Mouse (Mus musculus): ENCODE data around the gene 4930452B06Rik. TPM values are rescaled to one million over a fixed set of nuclear protein-coding genes. Genes with fewer than 3 reads are reported as not detected.

The 4930452B06Rik gene
- polyA plus RNA-seq, 1 experiment from 2014 or later: 14.0 TPM

DNA sequence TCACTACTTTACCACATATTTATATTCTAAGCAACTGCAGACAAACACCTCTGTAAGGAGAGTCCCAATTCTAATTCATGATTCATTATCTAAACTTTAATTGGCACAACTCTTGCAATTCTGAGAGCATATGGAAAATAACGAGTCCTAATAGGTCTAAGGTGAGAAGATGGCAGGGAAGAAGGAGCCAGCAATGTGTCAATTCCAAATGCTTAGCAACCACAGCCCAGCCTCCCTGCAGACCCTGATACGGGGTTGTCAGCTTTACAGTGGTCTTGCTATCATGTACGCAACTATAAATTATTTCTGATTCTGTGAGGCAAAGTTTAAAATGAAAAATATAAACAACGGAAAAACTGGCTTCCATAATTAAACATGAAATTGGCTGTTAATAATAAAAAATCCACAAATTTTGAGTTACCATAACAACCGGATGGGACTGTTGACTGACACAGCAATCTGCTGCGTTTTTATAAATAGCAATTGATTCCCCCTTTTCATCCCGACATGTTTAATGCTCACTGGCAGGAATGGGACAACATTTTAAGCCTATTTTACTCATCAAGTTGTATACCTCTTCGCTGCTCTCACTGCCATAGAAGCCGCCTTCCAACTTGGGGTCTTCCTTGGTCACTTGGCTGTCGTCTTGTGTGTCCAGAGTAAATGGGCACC, 155.6 kb downstream of the 4930452B06Rik start:
- H3K27me3 ChIP-seq (ENCODE audit: insufficient read depth, poor library complexity, severe bottlenecking): no peaks in the 10 kb centered on the region
- no peak overlapping the region for H3K4me3 ChIP-seq
- no peak overlapping the region for H3K27ac ChIP-seq
- no peaks in the 10 kb centered on the region for H3K36me3 ChIP-seq
- DNase-seq (ENCODE audit: low spot score): no peak
- WGBS: 90% methylated on average over 10 of the region's 10 CpGs
- H3K4me1 ChIP-seq: no peaks in the 10 kb centered on the region
- H3K9me3 ChIP-seq: no peaks in the 10 kb centered on the region

DNA sequence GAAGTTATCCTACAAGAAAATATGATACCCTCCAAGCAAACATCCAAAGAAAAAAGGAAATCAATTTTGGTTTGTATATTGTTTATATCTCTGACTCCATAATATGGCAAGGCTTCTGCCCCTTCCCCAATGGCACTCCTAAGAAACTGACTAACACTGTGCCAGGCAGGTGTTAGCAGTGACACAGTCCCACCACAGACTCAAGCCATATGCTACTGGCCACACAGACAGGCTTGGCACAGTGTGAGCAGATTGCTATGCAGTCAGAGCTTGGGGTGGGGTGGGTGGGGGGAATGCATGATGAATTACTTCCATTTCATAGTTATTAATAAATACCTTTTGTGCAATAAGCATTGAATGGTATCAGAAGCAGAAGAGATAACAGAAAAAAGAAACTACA, 157.4 kb downstream of the 4930452B06Rik start:
- Histone ChIP-seq H3K4me1 (no peaks in the 10 kb centered on the region), H3K4me3 (no peak overlapping the region), H3K9me3 (no peaks in the 10 kb centered on the region), H3K27ac (no peak overlapping the region), H3K27me3 (ENCODE audit: insufficient read depth, poor library complexity, severe bottlenecking) (no peaks in the 10 kb centered on the region), H3K36me3 (no peaks in the 10 kb centered on the region)
- DNase-seq (ENCODE audit: low spot score): no peak

DNA sequence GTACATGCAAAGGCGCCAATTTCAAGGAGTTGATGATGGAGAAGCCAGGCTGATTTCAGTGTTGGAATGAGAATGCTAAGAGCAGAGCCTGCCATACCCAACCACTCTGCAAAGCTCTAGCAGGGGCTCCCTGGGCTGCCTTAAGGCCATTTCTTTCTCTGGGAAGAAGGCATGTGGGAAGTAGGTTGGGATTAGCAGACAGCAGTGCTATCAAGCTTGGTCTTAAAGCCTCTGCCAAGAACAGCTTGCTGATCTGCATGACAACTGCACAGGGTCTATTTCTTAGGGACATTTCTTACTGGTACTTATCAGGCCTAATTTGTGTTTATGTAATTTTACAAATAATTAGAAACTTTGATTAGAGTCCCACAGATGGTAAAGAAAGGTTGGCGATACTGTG, 161.8 kb downstream of the 4930452B06Rik start:
- no peak overlapping the region for H3K27ac ChIP-seq
- no peaks in the 10 kb centered on the region for H3K36me3 ChIP-seq
- H3K4me3 ChIP-seq: no peak overlapping the region
- DNase-seq (ENCODE audit: low spot score): no peak
- H3K9me3 ChIP-seq: no peaks in the 10 kb centered on the region
- H3K4me1 ChIP-seq: no peaks in the 10 kb centered on the region
- 78% methylated on average over 2 of the region's 2 CpGs for WGBS
- H3K27me3 ChIP-seq (ENCODE audit: insufficient read depth, poor library complexity, severe bottlenecking): no peaks in the 10 kb centered on the region

DNA sequence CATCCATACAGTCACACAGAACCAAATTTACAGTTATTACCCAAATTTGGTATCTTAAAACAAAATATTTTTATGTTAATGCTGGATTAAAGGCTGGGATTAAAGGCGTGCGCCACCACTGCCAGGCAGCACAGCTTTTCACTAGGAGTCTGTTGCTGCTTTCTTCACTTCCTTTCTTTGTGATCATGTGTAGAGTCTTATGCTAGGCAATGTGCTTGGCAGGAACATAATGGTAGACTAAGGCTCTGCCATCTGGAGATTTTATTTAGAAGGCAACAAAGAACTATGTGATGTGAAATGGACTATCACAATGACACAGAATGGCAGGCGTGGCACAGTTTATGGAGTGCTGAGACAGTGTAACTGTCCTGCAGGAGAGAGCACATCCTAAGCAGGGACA, 162.7 kb downstream of the 4930452B06Rik start:
- no peaks in the 10 kb centered on the region for H3K4me1 ChIP-seq
- no peaks in the 10 kb centered on the region for H3K36me3 ChIP-seq
- no peak overlapping the region for H3K27ac ChIP-seq
- H3K4me3 ChIP-seq: no peak overlapping the region
- 92% methylated on average over 3 of the region's 3 CpGs for WGBS
- no peak for DNase-seq (ENCODE audit: low spot score)
- H3K27me3 ChIP-seq (ENCODE audit: insufficient read depth, poor library complexity, severe bottlenecking): no peaks in the 10 kb centered on the region
- H3K9me3 ChIP-seq: no peaks in the 10 kb centered on the region

DNA sequence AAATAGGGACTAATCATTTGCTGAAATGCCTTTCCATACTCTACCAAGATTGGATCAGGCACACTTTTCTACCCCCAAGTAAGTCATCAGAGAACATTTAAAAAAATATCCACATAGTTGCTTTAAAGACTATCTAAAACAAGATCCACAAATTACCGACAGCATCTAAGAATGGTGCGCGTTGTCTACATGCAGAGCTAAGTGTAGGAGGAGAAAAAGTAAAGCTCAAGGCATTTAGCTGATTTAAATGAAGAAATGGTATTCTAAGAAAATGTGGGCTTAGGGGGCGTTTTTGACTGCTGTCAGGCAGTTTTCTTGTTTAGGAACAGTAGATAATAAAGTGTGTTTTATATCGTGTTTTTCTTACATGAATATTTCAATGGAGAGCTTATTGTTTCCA, 163.5 kb downstream of the 4930452B06Rik start:
- Histone ChIP-seq H3K36me3 (no peaks in the 10 kb centered on the region), H3K27ac (no peak overlapping the region), H3K27me3 (ENCODE audit: insufficient read depth, poor library complexity, severe bottlenecking) (no peaks in the 10 kb centered on the region), H3K4me3 (no peak overlapping the region), H3K9me3 (no peaks in the 10 kb centered on the region), H3K4me1 (no peaks in the 10 kb centered on the region)
- WGBS: 92% methylated on average over 5 of the region's 5 CpGs
- DNase-seq (ENCODE audit: low spot score): no peak

DNA sequence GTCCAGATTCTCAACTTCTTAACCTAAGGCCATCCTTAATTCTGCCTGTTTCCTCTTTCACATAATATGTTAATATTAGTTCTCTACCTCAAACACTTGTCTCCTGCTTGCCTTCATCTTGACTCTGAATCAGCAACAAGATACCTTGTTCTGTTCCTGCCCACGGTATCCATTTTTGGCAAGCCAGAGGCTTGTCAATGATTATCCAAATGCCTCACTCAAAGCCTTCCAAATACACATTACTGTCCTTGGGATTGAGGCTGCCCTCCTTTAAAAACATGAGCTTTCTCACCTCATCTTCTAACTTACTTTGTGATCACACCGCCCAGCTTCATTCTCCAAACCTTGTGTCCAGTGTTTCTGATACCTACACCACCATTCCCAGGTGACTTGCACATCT, 170.3 kb downstream of the 4930452B06Rik start:
- Histone ChIP-seq H3K9me3 (no peaks in the 10 kb centered on the region), H3K27me3 (ENCODE audit: insufficient read depth, poor library complexity, severe bottlenecking) (no peaks in the 10 kb centered on the region), H3K4me1 (no peaks in the 10 kb centered on the region), H3K27ac (no peak overlapping the region), H3K4me3 (no peak overlapping the region), H3K36me3 (no peaks in the 10 kb centered on the region)
- DNase-seq (ENCODE audit: low spot score): no peak
- WGBS: 91% methylated on average over 2 of the region's 2 CpGs

DNA sequence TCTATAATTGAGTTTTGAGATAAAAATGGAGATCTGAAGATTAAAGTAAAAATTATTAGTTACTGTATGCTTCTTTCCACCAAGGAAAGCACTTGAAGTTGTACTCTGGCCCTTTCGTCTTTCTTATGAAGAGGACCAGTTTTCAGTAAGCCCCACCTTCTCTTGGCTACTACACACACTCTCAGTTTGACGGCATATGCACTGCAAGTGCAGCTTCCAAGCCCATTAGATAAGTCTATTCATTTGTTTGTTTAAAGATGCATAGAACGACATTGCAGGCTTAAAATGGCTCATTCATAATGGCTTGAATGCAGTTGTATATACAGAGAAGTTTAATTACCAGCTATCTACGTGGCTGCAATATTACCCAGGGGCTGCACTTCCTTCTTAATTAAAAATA, 171.1 kb downstream of the 4930452B06Rik start:
- Histone ChIP-seq H3K36me3 (no peaks in the 10 kb centered on the region), H3K4me1 (no peaks in the 10 kb centered on the region), H3K9me3 (no peaks in the 10 kb centered on the region), H3K27ac (no peak overlapping the region), H3K4me3 (no peak overlapping the region), H3K27me3 (ENCODE audit: insufficient read depth, poor library complexity, severe bottlenecking) (no peaks in the 10 kb centered on the region)
- 79% methylated on average over 4 of the region's 4 CpGs for WGBS
- DNase-seq (ENCODE audit: low spot score): no peak

DNA sequence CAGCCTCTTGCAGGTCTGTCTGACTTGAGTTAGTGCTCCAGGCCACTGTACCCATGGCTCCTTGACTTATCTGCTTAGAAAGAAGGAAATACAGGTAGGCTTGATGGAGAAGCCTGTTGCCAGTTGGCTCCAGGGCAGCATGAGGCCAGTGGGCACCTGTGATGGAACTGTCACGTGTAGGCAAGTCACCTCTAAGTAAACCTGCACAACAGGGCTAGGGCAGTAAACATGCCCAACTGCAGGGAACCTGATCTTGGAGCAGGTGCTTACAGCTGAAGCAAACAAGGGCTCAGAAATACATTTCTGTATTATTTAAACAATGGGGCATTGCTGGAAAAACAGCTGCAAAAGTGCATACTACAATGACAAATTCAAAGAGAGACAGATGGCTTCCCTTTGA, 171.8 kb downstream of the 4930452B06Rik start:
- 73% methylated on average over 1 of the region's 1 CpGs for WGBS
- no peaks in the 10 kb centered on the region for H3K36me3 ChIP-seq
- no peaks in the 10 kb centered on the region for H3K27me3 ChIP-seq (ENCODE audit: insufficient read depth, poor library complexity, severe bottlenecking)
- no peaks in the 10 kb centered on the region for H3K4me1 ChIP-seq
- no peak for DNase-seq (ENCODE audit: low spot score)
- no peak overlapping the region for H3K4me3 ChIP-seq
- H3K27ac ChIP-seq: no peak overlapping the region
- no peaks in the 10 kb centered on the region for H3K9me3 ChIP-seq

DNA sequence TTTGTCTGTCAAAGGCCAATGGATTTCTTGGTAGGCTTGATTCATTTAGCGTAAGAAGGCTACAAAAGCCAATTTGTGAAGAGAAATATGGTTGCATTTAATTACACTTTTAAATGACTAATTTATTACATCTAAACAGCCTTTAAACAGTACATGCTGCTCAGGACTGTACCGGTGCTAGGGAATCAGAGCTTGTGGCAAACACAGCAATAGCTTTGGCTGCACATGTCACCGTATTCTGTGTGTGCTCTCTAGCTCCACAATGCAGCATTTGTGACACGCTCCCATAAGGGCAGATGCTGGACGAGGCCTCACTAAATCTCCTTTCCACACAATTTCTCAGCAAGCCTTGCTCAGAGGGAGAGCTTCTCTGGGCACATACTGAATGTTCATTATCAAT, 187.9 kb downstream of the 4930452B06Rik start:
- 87% methylated on average over 5 of the region's 5 CpGs for WGBS
- DNase-seq (ENCODE audit: low spot score): no peak
- H3K4me3 ChIP-seq: no peak overlapping the region
- H3K36me3 ChIP-seq: peaks cover 13% of the 10 kb centered on the region; the same call in 1 of the 2 replicates
- H3K4me1 ChIP-seq: 0 out of 2 replicates have a peak, but pooled peaks cover 4% of the 10 kb centered on the region
- H3K27ac ChIP-seq: no peak overlapping the region
- no peaks in the 10 kb centered on the region for H3K27me3 ChIP-seq (ENCODE audit: insufficient read depth, poor library complexity, severe bottlenecking)
- H3K9me3 ChIP-seq: no peaks in the 10 kb centered on the region

DNA sequence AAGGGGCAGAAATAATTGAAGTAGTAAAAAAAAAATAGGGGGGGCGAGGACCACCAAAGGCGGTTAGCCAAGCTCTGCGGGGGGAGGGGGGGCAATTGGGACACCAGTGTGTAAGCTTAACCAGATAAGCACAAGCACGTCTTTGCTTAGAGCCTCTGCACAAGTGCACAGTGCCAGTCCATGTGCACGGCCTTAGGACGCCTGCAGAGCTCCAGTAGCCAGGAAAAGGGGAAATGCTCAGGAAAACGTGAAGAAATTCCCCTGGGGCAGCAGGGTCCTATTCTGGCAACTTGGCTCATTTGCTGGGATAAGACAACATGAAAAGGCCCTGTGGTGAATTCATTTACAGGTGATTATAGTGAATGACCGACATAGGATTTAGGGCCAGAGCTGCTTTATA, 188.7 kb downstream of the 4930452B06Rik start:
- H3K4me1 ChIP-seq: 0 out of 2 replicates have a peak, but pooled peaks cover 4% of the 10 kb centered on the region

DNA sequence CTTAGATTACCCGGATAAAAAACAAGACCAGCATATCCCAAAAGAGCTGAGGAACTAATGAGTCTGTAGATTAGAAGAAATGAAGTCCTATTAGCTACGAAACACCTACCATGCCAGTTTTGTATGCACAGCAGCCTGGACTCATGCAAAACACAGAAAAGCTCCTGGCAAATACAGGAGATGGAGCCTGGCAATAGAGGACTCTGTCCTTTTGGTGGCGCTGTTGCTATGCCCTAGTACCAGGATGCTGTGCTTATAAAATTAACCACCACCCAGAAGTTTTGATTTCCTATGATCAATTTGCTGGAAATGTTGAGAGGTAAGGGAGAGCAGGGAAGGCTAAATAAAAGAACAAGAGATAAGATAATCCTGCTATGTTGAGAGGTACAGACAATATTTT, 189.4 kb downstream of the 4930452B06Rik start:
- DNase-seq (ENCODE audit: low spot score): no peak

More for the DNA sequence above, 188.7 kb downstream of the 4930452B06Rik start:
- H3K27ac ChIP-seq: no peak overlapping the region
- DNase-seq (ENCODE audit: low spot score): no peak
- H3K27me3 ChIP-seq (ENCODE audit: insufficient read depth, poor library complexity, severe bottlenecking): no peaks in the 10 kb centered on the region
- H3K36me3 ChIP-seq: peaks cover 13% of the 10 kb centered on the region; the same call in 1 of the 2 replicates
- no peak overlapping the region for H3K4me3 ChIP-seq
- H3K9me3 ChIP-seq: no peaks in the 10 kb centered on the region
- 77% methylated on average over 8 of the region's 8 CpGs for WGBS

DNA sequence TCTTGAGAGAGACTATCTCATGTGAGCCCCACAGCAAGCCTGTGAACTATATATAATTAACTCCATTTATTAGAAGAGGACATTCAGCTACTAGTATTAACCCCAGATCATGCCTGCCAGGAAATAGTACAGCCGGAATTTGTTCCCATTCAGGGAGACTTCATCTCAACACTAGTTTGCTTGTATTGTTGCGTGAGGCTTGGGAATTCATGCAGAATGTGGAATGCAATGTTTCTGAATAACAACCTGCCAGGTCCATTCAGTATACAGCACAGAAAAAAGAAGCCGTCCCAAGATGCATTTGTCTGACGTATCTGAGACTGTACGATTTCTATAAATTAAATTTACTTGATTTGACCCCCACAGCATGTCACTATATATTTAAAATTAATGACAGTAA, 190.2 kb downstream of the 4930452B06Rik start:
- Histone ChIP-seq H3K27ac (no peak overlapping the region), H3K4me1 (0 out of 2 replicates have a peak, but pooled peaks cover 4% of the 10 kb centered on the region), H3K27me3 (ENCODE audit: insufficient read depth, poor library complexity, severe bottlenecking) (no peaks in the 10 kb centered on the region), H3K9me3 (no peaks in the 10 kb centered on the region), H3K36me3 (peaks cover 11% of the 10 kb centered on the region; the same call in 1 of the 2 replicates), H3K4me3 (no peak overlapping the region)
- WGBS: 88% methylated on average over 5 of the region's 5 CpGs
- DNase-seq (ENCODE audit: low spot score): no peak

More for the DNA sequence above, 189.4 kb downstream of the 4930452B06Rik start:
- Histone ChIP-seq H3K27me3 (ENCODE audit: insufficient read depth, poor library complexity, severe bottlenecking) (no peaks in the 10 kb centered on the region), H3K9me3 (no peaks in the 10 kb centered on the region), H3K27ac (no peak overlapping the region), H3K4me3 (no peak overlapping the region), H3K36me3 (peaks cover 13% of the 10 kb centered on the region; the same call in 1 of the 2 replicates), H3K4me1 (0 out of 2 replicates have a peak, but pooled peaks cover 4% of the 10 kb centered on the region)
- WGBS: 66% methylated on average over 3 of the region's 3 CpGs

DNA sequence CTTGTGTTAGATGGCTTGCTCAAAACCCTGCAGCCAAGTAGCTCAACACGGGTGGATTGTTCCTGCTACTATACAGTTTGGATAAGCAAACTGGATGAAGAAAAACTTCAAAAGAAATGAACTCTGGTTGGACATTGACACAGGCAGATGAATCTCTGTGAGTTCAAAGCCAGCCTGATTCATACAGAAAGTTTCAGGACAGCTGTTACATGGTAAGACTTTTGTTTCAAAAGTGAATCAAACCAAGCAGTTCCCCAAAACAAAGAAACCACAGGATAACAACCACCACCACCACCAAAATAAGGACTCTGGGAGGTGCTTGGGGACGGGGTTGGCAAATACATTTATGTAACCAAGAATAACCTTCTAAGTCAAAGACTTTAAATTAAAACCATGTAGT, 193.2 kb downstream of the 4930452B06Rik start:
- Histone ChIP-seq H3K4me3 (no peak overlapping the region), H3K4me1 (peaks cover 12% of the 10 kb centered on the region; the same call in 1 of the 2 replicates), H3K27me3 (ENCODE audit: insufficient read depth, poor library complexity, severe bottlenecking) (no peaks in the 10 kb centered on the region), H3K36me3 (no peaks in the 10 kb centered on the region), H3K27ac (no peak overlapping the region), H3K9me3 (no peaks in the 10 kb centered on the region)
- WGBS: 76% methylated on average over 2 of the region's 2 CpGs
- DNase-seq (ENCODE audit: low spot score): no peak

Measured in heart, embryonic 10.5 days (tissue).